Mouse (Mus musculus): ENCODE data around the gene Hist2h3b.

DNA sequence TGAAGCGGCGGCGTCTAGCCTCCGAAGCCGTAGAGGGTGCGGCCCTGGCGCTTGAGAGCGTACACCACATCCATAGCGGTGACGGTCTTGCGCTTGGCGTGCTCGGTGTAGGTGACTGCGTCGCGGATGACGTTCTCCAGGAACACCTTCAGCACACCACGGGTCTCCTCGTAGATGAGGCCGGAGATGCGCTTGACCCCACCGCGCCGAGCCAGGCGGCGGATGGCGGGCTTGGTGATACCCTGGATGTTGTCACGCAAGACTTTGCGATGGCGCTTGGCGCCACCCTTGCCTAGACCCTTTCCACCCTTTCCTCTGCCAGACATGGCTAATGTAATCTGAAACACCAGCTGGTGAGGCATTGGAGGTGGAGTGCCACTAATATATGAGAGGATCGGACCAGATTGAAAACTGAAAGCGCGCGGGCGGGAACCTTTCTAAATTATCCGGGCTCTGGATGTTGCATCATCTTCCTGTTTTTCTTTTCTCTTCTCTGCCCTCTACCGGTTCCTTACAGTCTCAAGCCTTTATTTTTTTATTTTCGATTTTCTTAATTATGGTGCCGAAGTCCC is 5.4 kb upstream of the Hist2h3b start, which contains the start of gene Hist2h4:
- TF ChIP-seq CTCF (IDR thresholded peaks at IDR 0.05; ENCODE audit: control insufficient read depth, insufficient read depth, insufficient read length) = no peak
- TF ChIP-seq USF1 (IDR thresholded peaks at IDR 0.05; ENCODE audit: low read depth) = no peak
- TF ChIP-seq MAX (IDR thresholded peaks at IDR 0.05) = no peak
- TF ChIP-seq CEBPB (IDR thresholded peaks at IDR 0.05; ENCODE audit: low read depth) = peak; percentile 99
- no peak for TF ChIP-seq MYOD1 (IDR thresholded peaks at IDR 0.05; ENCODE audit: control insufficient read depth, insufficient read length, low read depth)
- TF ChIP-seq MYOG (IDR thresholded peaks at IDR 0.05; ENCODE audit: control insufficient read depth, extremely low read depth, insufficient read length) = no peak
- TF ChIP-seq FOSL1 (IDR thresholded peaks at IDR 0.05; ENCODE audit: insufficient read depth, low read length, poor library complexity, severe bottlenecking) = no peak
